Mouse (Mus musculus): ENCODE results near the gene Dlgap1. TPM values are rescaled to one million over a fixed set of nuclear protein-coding genes. Genes with fewer than 3 reads are reported as not detected.
"Not testable (repeated sequence)": the region's sequence is repeated elsewhere in the genome, so short reads cannot be mapped to it uniquely, and the experiment has no call there.

The Dlgap1 gene
- polyA plus RNA-seq, 1 experiment from 2014 or later, result 1.1 TPM

- Histone ChIP-seq H3K27me3 (replicated peaks; ENCODE audit: low read depth, poor library complexity, severe bottlenecking) (no peaks in the 10 kb centered on the region), H3K27ac (replicated peaks) (no peak overlapping the region), H3K4me3 (no peak overlapping the region), H3K4me1 (0 out of 2 replicates have a peak, but pooled peaks cover 2% of the 10 kb centered on the region), H3K9me3 (no peaks in the 10 kb centered on the region), H3K36me3 (replicated peaks) (no peaks in the 10 kb centered on the region)
- WGBS, result 78% methylated on average over 14 of the region's 14 CpGs
- no peak for DNase-seq (ENCODE audit: low spot score)
These were observed 833.1 kb downstream of the Dlgap1 start for GRCm38 (mm10) chr17:70802022-70802421.

- 0 out of 2 replicates have a peak, but pooled peaks cover 8% of the 10 kb centered on the region for H3K27me3 ChIP-seq (replicated peaks; ENCODE audit: low read depth, poor library complexity, severe bottlenecking)
- H3K36me3 ChIP-seq (replicated peaks), result no peaks in the 10 kb centered on the region
- DNase-seq (ENCODE audit: low spot score), result no peak
- H3K4me1 ChIP-seq, result peaks cover 11% of the 10 kb centered on the region
- 95% methylated on average over 9 of the region's 9 CpGs for WGBS
- H3K27ac ChIP-seq (replicated peaks), result no peak overlapping the region
- H3K9me3 ChIP-seq, result no peaks in the 10 kb centered on the region
- no peak overlapping the region for H3K4me3 ChIP-seq
These were observed 837.0 kb downstream of the Dlgap1 start for GRCm38 (mm10) chr17:70805866-70806265.

GRCm38 (mm10) chr17:70806600-70806999 is 837.7 kb downstream of the Dlgap1 start:
- no peak overlapping the region for H3K27ac ChIP-seq (replicated peaks)
- no peak overlapping the region for H3K4me3 ChIP-seq
- DNase-seq (ENCODE audit: low spot score), result no peak
- WGBS, result 88% methylated on average over 2 of the region's 2 CpGs
- no peaks in the 10 kb centered on the region for H3K36me3 ChIP-seq (replicated peaks)
- no peaks in the 10 kb centered on the region for H3K9me3 ChIP-seq
- 0 out of 2 replicates have a peak, but pooled peaks cover 8% of the 10 kb centered on the region for H3K27me3 ChIP-seq (replicated peaks; ENCODE audit: low read depth, poor library complexity, severe bottlenecking)
- peaks cover 10% of the 10 kb centered on the region for H3K4me1 ChIP-seq

GRCm38 (mm10) chr17:70807885-70808284 is 839.0 kb downstream of the Dlgap1 start:
- Histone ChIP-seq H3K4me1 (peaks cover 10% of the 10 kb centered on the region), H3K27me3 (replicated peaks; ENCODE audit: low read depth, poor library complexity, severe bottlenecking) (0 out of 2 replicates have a peak, but pooled peaks cover 8% of the 10 kb centered on the region), H3K4me3 (no peak overlapping the region), H3K36me3 (replicated peaks) (no peaks in the 10 kb centered on the region), H3K27ac (replicated peaks) (no peak overlapping the region), H3K9me3 (no peaks in the 10 kb centered on the region)
- 94% methylated on average over 1 of the region's 1 CpGs for WGBS
- no peak for DNase-seq (ENCODE audit: low spot score)

GRCm38 (mm10) chr17:70808837-70809236 is 840.0 kb downstream of the Dlgap1 start:
- 38% methylated on average over 14 of the region's 14 CpGs for whole genome bisulfite sequencing
- DNase-seq (ENCODE audit: low spot score), result no peak
- H3K27ac ChIP-seq (replicated peaks), result no peak overlapping the region
- peaks cover 10% of the 10 kb centered on the region for H3K4me1 ChIP-seq
- no peaks in the 10 kb centered on the region for H3K36me3 ChIP-seq (replicated peaks)
- H3K27me3 ChIP-seq (replicated peaks; ENCODE audit: low read depth, poor library complexity, severe bottlenecking), result 0 out of 2 replicates have a peak, but pooled peaks cover 8% of the 10 kb centered on the region
- H3K9me3 ChIP-seq, result no peaks in the 10 kb centered on the region
- no peak overlapping the region for H3K4me3 ChIP-seq

GRCm38 (mm10) chr17:70809776-70810175 is 840.9 kb downstream of the Dlgap1 start:
- H3K4me3 ChIP-seq, result no peak overlapping the region
- H3K36me3 ChIP-seq (replicated peaks), result no peaks in the 10 kb centered on the region
- H3K27me3 ChIP-seq (replicated peaks; ENCODE audit: low read depth, poor library complexity, severe bottlenecking), result 0 out of 2 replicates have a peak, but pooled peaks cover 8% of the 10 kb centered on the region
- DNase-seq (ENCODE audit: low spot score), result no peak
- H3K4me1 ChIP-seq, result peaks cover 10% of the 10 kb centered on the region
- no peak overlapping the region for H3K27ac ChIP-seq (replicated peaks)
- 55% methylated on average over 3 of the region's 3 CpGs for WGBS
- no peaks in the 10 kb centered on the region for H3K9me3 ChIP-seq

- Histone ChIP-seq H3K27me3 (replicated peaks; ENCODE audit: low read depth, poor library complexity, severe bottlenecking) (peaks cover 10% of the 10 kb centered on the region), H3K4me1 (peaks cover 16% of the 10 kb centered on the region), H3K4me3 (no peak overlapping the region), H3K36me3 (replicated peaks) (no peaks in the 10 kb centered on the region), H3K9me3 (no peaks in the 10 kb centered on the region), H3K27ac (replicated peaks) (no peak overlapping the region)
- no peak for DNase-seq (ENCODE audit: low spot score)
- WGBS, result 88% methylated on average over 5 of the region's 5 CpGs
These were observed 841.9 kb downstream of the Dlgap1 start for GRCm38 (mm10) chr17:70810795-70811194.

- Histone ChIP-seq H3K27me3 (replicated peaks; ENCODE audit: low read depth, poor library complexity, severe bottlenecking) (peaks cover 43% of the 10 kb centered on the region), H3K4me1 (peaks cover 23% of the 10 kb centered on the region), H3K9me3 (no peaks in the 10 kb centered on the region), H3K4me3 (no peak overlapping the region), H3K27ac (replicated peaks) (no peak overlapping the region), H3K36me3 (replicated peaks) (no peaks in the 10 kb centered on the region)
- 64% methylated on average over 8 of the region's 8 CpGs for WGBS
- no peak for DNase-seq (ENCODE audit: low spot score)
These were observed 846.1 kb downstream of the Dlgap1 start for GRCm38 (mm10) chr17:70815001-70815400.

GRCm38 (mm10) chr17:70817862-70818451 is 849.1 kb downstream of the Dlgap1 start:
- peak; percentile 71 for DNase-seq (ENCODE audit: low spot score)
- Histone ChIP-seq H3K36me3 (replicated peaks) (no peaks in the 10 kb centered on the region), H3K27me3 (replicated peaks; ENCODE audit: low read depth, poor library complexity, severe bottlenecking) (peaks cover 56% of the 10 kb centered on the region), H3K9me3 (no peaks in the 10 kb centered on the region), H3K27ac (replicated peaks) (peak overlapping the region; percentile 68), H3K4me3 (peak overlapping the region; percentile 65), H3K4me1 (peaks cover 23% of the 10 kb centered on the region)
- 2% methylated on average over 51 of the region's 51 CpGs for WGBS

- peaks cover 5% of the 10 kb centered on the region for H3K4me1 ChIP-seq
- no peaks in the 10 kb centered on the region for H3K36me3 ChIP-seq (replicated peaks)
- DNase-seq (ENCODE audit: low spot score), result no peak
- H3K27ac ChIP-seq (replicated peaks), result no peak overlapping the region
- 86% methylated on average over 8 of the region's 8 CpGs for WGBS
- peaks cover 32% of the 10 kb centered on the region for H3K27me3 ChIP-seq (replicated peaks; ENCODE audit: low read depth, poor library complexity, severe bottlenecking)
- H3K4me3 ChIP-seq, result no peak overlapping the region
- no peaks in the 10 kb centered on the region for H3K9me3 ChIP-seq
These were observed 854.2 kb downstream of the Dlgap1 start for GRCm38 (mm10) chr17:70823083-70823482.

- no peaks in the 10 kb centered on the region for H3K4me1 ChIP-seq
- no peaks in the 10 kb centered on the region for H3K36me3 ChIP-seq (replicated peaks)
- H3K27ac ChIP-seq (replicated peaks), result no peak overlapping the region
- 87% methylated on average over 12 of the region's 12 CpGs for WGBS
- no peak overlapping the region for H3K4me3 ChIP-seq
- H3K9me3 ChIP-seq, result no peaks in the 10 kb centered on the region
- DNase-seq (ENCODE audit: low spot score), result no peak
- peaks cover 10% of the 10 kb centered on the region for H3K27me3 ChIP-seq (replicated peaks; ENCODE audit: low read depth, poor library complexity, severe bottlenecking)
These were observed 857.4 kb downstream of the Dlgap1 start for GRCm38 (mm10) chr17:70826227-70826626.

- H3K4me3 ChIP-seq; DNase-seq (ENCODE audit: low spot score); H3K27ac ChIP-seq (replicated peaks); H3K4me1 ChIP-seq; H3K27me3 ChIP-seq (replicated peaks; ENCODE audit: low read depth, poor library complexity, severe bottlenecking); H3K9me3 ChIP-seq; H3K36me3 ChIP-seq (replicated peaks): not testable (repeated sequence)
- 90% methylated on average over 11 of the region's 11 CpGs for WGBS
These were observed 858.7 kb downstream of the Dlgap1 start for GRCm38 (mm10) chr17:70827463-70828179.

GRCm38 (mm10) chr17:70828180-70828528 is 859.3 kb downstream of the Dlgap1 start:
- H3K36me3 ChIP-seq (replicated peaks), result peaks cover 10% of the 10 kb centered on the region; the same call in 1 of the 2 replicates
- DNase-seq (ENCODE audit: low spot score), result no peak
- H3K27ac ChIP-seq (replicated peaks), result no peak overlapping the region
- no peak overlapping the region for H3K4me3 ChIP-seq
- no peaks in the 10 kb centered on the region for H3K9me3 ChIP-seq
- H3K4me1 ChIP-seq, result no peaks in the 10 kb centered on the region
- peaks cover 8% of the 10 kb centered on the region for H3K27me3 ChIP-seq (replicated peaks; ENCODE audit: low read depth, poor library complexity, severe bottlenecking)
- 77% methylated on average over 4 of the region's 4 CpGs for WGBS
